Comparison of ENCODE assay signal across 8 mouse cellular contexts in genomic region chr2:10153201-10154075, GRCm38 (mm10). TPM values are rescaled to one million over a fixed set of nuclear protein-coding genes. Genes with fewer than 3 reads are reported as not detected.
DNase-seq lines count a peak whose midpoint lies in the region; ATAC-seq lines count a peak whose summit lies in the region.

Gene Itih5, plus strand, starts transcription at chr2:10153571.

- 6% methylated on average over 27 of the region's 27 CpGs for WGBS in limb, embryonic 11.5 days
- 6% methylated on average over 27 of the region's 27 CpGs for WGBS in midbrain, embryonic 11.5 days
- WGBS in stomach, embryonic 14.5 days: 9% methylated on average over 26 of the region's 27 CpGs

- peak within 1 kb of the TSS; percentile 56 for H3K9ac ChIP-seq in limb, embryonic 11.5 days (ENCODE audit: low read length)
- peak within 1 kb of the TSS; percentile 36 for H3K9ac ChIP-seq in midbrain, embryonic 11.5 days (ENCODE audit: low read length)
- H3K9ac ChIP-seq in stomach, embryonic 14.5 days (replicated peaks; ENCODE audit: low read depth, low read length): peak within 1 kb of the TSS; percentile 49; the same call in 1 of the 2 replicates

- peak; percentile 19 for DNase-seq in T-cell, adult 2 months (ENCODE audit: low spot score)
- peak; percentile 20 to 38 for DNase-seq in gastrocnemius, adult 8-10 months (ENCODE audit: low spot score in 2 of 2)
- DNase-seq in induced T-regulatory cell, adult 2 months (ENCODE audit: low read depth): peak; percentile 89
- DNase-seq in limb, embryonic 11.5 days (ENCODE audit: low spot score): peak; percentile 75
- DNase-seq in midbrain, embryonic 11.5 days (ENCODE audit: low spot score, missing footprints): peak; percentile 97
- no peak for DNase-seq in right cerebral cortex, adult 2 months (ENCODE audit: low spot score in 2 of 2)

- peak within 1 kb of the TSS; percentile 69 for H3K4me3 ChIP-seq in brown adipose tissue, adult 24 weeks (ENCODE audit: insufficient read depth, low read depth, low read length)
- peak within 1 kb of the TSS; percentile 41 for H3K4me3 ChIP-seq in limb, embryonic 11.5 days (ENCODE audit: low read depth, low read length)
- peak within 1 kb of the TSS; percentile 43 for H3K4me3 ChIP-seq in midbrain, embryonic 11.5 days (ENCODE audit: low read depth, low read length)
- peak within 1 kb of the TSS; percentile 51 for H3K4me3 ChIP-seq in stomach, embryonic 14.5 days (ENCODE audit: low read depth, low read length)

- no peaks in the 10 kb centered on the region for H3K9me3 ChIP-seq in limb, embryonic 11.5 days (ENCODE audit: control insufficient read depth, low read length)
- H3K9me3 ChIP-seq in midbrain, embryonic 11.5 days (ENCODE audit: control insufficient read depth, low read length): no peaks in the 10 kb centered on the region
- H3K9me3 ChIP-seq in stomach, embryonic 14.5 days (ENCODE audit: control insufficient read depth, low read depth, low read length): no peaks in the 10 kb centered on the region

- ATAC-seq in limb, embryonic 11.5 days (ENCODE audit: insufficient number of reproducible peaks, low FRiP score, low TSS enrichment, low read depth): peak; percentile 68
- peak; percentile 96 for ATAC-seq in midbrain, embryonic 11.5 days (ENCODE audit: low FRiP score)
- peak; percentile 90 for ATAC-seq in stomach, embryonic 14.5 days (ENCODE audit: insufficient number of reproducible peaks, insufficient read depth, low FRiP score, low read depth)

- H3K4me2 ChIP-seq in limb, embryonic 11.5 days (ENCODE audit: low read depth, severe bottlenecking): peak within 1 kb of the TSS; percentile 88
- peak within 1 kb of the TSS; percentile 85 for H3K4me2 ChIP-seq in midbrain, embryonic 11.5 days
- peak within 1 kb of the TSS; percentile 84 for H3K4me2 ChIP-seq in stomach, embryonic 14.5 days (replicated peaks; ENCODE audit: low read depth, low read length)

- H3K27me3 ChIP-seq in limb, embryonic 11.5 days (ENCODE audit: control insufficient read depth, insufficient read depth, low read length): no peaks in the 10 kb centered on the region
- H3K27me3 ChIP-seq in midbrain, embryonic 11.5 days (ENCODE audit: control insufficient read depth, insufficient read depth, low read length): no peaks in the 10 kb centered on the region; the same call in 1 of the 2 replicates
- no peaks in the 10 kb centered on the region for H3K27me3 ChIP-seq in stomach, embryonic 14.5 days (ENCODE audit: control insufficient read depth, insufficient read depth, low read length)

- peaks cover 11% of the 10 kb centered on the region for H3K4me1 ChIP-seq in brown adipose tissue, adult 24 weeks (ENCODE audit: control insufficient read depth, insufficient read depth, insufficient read length, low read length)
- H3K4me1 ChIP-seq in limb, embryonic 11.5 days (ENCODE audit: control insufficient read depth, insufficient read depth, low read length): peaks cover 5% of the 10 kb centered on the region; the same call in 1 of the 2 replicates
- peaks cover 4% of the 10 kb centered on the region for H3K4me1 ChIP-seq in midbrain, embryonic 11.5 days (ENCODE audit: control insufficient read depth, insufficient read depth, low read length)
- H3K4me1 ChIP-seq in stomach, embryonic 14.5 days (ENCODE audit: control insufficient read depth, insufficient read depth, low read length): peaks cover 4% of the 10 kb centered on the region; the same call in 1 of the 2 replicates

- H3K36me3 ChIP-seq in limb, embryonic 11.5 days (ENCODE audit: control insufficient read depth, insufficient read depth, low read length): no peaks in the 10 kb centered on the region
- no peaks in the 10 kb centered on the region for H3K36me3 ChIP-seq in midbrain, embryonic 11.5 days (ENCODE audit: control insufficient read depth, insufficient read depth, low read length)
- H3K36me3 ChIP-seq in stomach, embryonic 14.5 days (ENCODE audit: control insufficient read depth, insufficient read depth, low read length): no peaks in the 10 kb centered on the region

- peak within 1 kb of the TSS; percentile 50 for H3K27ac ChIP-seq in brown adipose tissue, adult 24 weeks (replicated peaks; ENCODE audit: low read depth, low read length)
- H3K27ac ChIP-seq in limb, embryonic 11.5 days (replicated peaks; ENCODE audit: low read depth, low read length): no peak within 1 kb of the TSS
- H3K27ac ChIP-seq in midbrain, embryonic 11.5 days (ENCODE audit: low read depth, low read length): no peak within 1 kb of the TSS
- no peak within 1 kb of the TSS for H3K27ac ChIP-seq in stomach, embryonic 14.5 days (ENCODE audit: low read length)

RNA-seq across cellular contexts. Expression of gene Itih5, which starts in this region (rescaled TPM):
- polyA plus RNA-seq in brown adipose tissue, adult 24 weeks (2012; ENCODE audit: insufficient read depth, insufficient read length, missing spikeins): 48.7 and 77.9 TPM in 2 replicates
- total RNA-seq in gastrocnemius, adult 8-10 months (2022): 10 to 100 TPM in 1 of 4 experiments, 1 to 10 TPM in 3; 6.1 to 11.7 (median 7.3) TPM
- 1.9 and 2.0 TPM in 2 replicates for polyA plus RNA-seq in limb, embryonic 11.5 days (2014; fragmentation: Nextera tagmentation; extraction: Ambion mirVana)
- polyA plus RNA-seq in midbrain, embryonic 11.5 days (2014; fragmentation: Nextera tagmentation; extraction: Ambion mirVana): 7.4 and 7.6 TPM in 2 replicates
- polyA plus RNA-seq in stomach, embryonic 14.5 days (2014; fragmentation: Nextera tagmentation; extraction: Ambion mirVana): 14.8 and 15.6 TPM in 2 replicates

Comparison
In these comparisons a context has a peak if more than half of its experiments do, and no peak if none do; other contexts are left out.
1. DNase-seq: peak in T-cell, adult 2 months (single experiment), gastrocnemius, adult 8-10 months (2 of 2), induced T-regulatory cell, adult 2 months (single experiment), limb, embryonic 11.5 days (single experiment) and midbrain, embryonic 11.5 days (single experiment); none in right cerebral cortex, adult 2 months (0 of 2).
2. Peak in every context shown above with its lines, with median percentiles within 50 percentile points of each other: H3K4me3 ChIP-seq, ATAC-seq, H3K4me2 ChIP-seq and H3K9ac ChIP-seq.